Mouse (Mus musculus) intestine, embryonic 15.5 days (tissue): ENCODE measurements around the gene Prf1. TPM values are rescaled to one million over a fixed set of nuclear protein-coding genes. Genes with fewer than 3 reads are reported as not detected.

Experiments
- ATAC-seq: fragments of 200-750 bp; cut with Nextera tagmentation; 2 replicates; pipeline ENCODE4 v1.8.0; 2017; ENCODE audit warnings: moderate TSS enrichment, moderate library complexity
- H3K27ac ChIP-seq: fragments of 300-500 bp; sonication (generic); 2 replicates; pipeline ENCODE4 v1.5.1; 2015; ENCODE audit warnings: mild to moderate bottlenecking, inconsistent platforms
- H3K27me3 ChIP-seq: fragments of 300-500 bp; sonication (generic); replicated peaks from 2 replicates; pipeline ENCODE4 v1.6.1; 2015; ENCODE audit warnings: inconsistent platforms
- H3K36me3 ChIP-seq: fragments of 300-500 bp; sonication (generic); 2 replicates; pipeline ENCODE4 v1.6.1; 2015; ENCODE audit warnings: inconsistent platforms
- H3K4me1 ChIP-seq: fragments of 300-500 bp; sonication (generic); replicated peaks from 2 replicates; pipeline ENCODE4 v1.6.1; 2015; ENCODE audit warnings: inconsistent platforms
- H3K4me2 ChIP-seq: fragments of 300-500 bp; sonication (generic); replicated peaks from 2 replicates; pipeline ENCODE4 v1.6.1; 2015; ENCODE audit warnings: mild to moderate bottlenecking, inconsistent platforms
- H3K4me3 ChIP-seq: fragments of 300-500 bp; sonication (generic); replicated peaks from 2 replicates; pipeline ENCODE4 v1.5.1; 2015; ENCODE audit warnings: inconsistent platforms
- H3K9ac ChIP-seq: fragments of 300-500 bp; sonication (generic); 2 replicates; pipeline ENCODE4 v1.6.1; 2015; ENCODE audit warnings: inconsistent platforms
- H3K9me3 ChIP-seq: fragments of 300-500 bp; sonication (generic); 2 replicates; pipeline ENCODE4 v1.6.1; 2016; ENCODE audit warnings: inconsistent platforms
- WGBS: fragments of 180-500 bp; shearing (Covaris S2); methylation state at CpG from one replicate; pipeline ENCODE4 v1.1.7; 2015; 5-methylcytosine and 5-hydroxymethylcytosine counted together
- polyA plus RNA-seq: library from polyadenylated mRNA; unstranded; fragments of >200 nt; fragmentation: Nextera tagmentation; extraction: Ambion mirVana; gene quantifications from 2 replicates; pipeline ENCODE4 v1.2.1, GENCODE M21; 2015

Gene Prf1
- polyA plus RNA-seq, 1 experiment from 2014 or later = not detected

GRCm38 (mm10) chr10:61273081-61273843, 24.4 kb upstream of the Prf1 start, which contains the start of gene Adamts14:
Gene Adamts14, minus strand, starts transcription at chr10:61273438.
- H3K4me1 ChIP-seq = peaks cover 10% of the 10 kb centered on the region; the same call in 1 of the 2 replicates
- H3K4me2 ChIP-seq = peak within 1 kb of the TSS; percentile 98
- no peak within 1 kb of the TSS for H3K27ac ChIP-seq
- 0 out of 2 replicates have a peak, but pooled peaks cover 4% of the 10 kb centered on the region for H3K27me3 ChIP-seq
- WGBS = under 1% methylated on average over 59 of the region's 75 CpGs
- peak within 1 kb of the TSS; percentile 56 for H3K4me3 ChIP-seq
- peak within 1 kb of the TSS; percentile 66 for H3K9ac ChIP-seq
- peak; percentile 80 for ATAC-seq
- H3K9me3 ChIP-seq = no peaks in the 10 kb centered on the region
- H3K36me3 ChIP-seq = no peaks in the 10 kb centered on the region

- no peak for ATAC-seq
- Histone ChIP-seq H3K4me2 (peak overlapping the region; percentile 98), H3K27me3 (0 out of 2 replicates have a peak, but pooled peaks cover 4% of the 10 kb centered on the region), H3K27ac (no peak overlapping the region), H3K4me1 (peaks cover 10% of the 10 kb centered on the region; the same call in 1 of the 2 replicates), H3K9ac (peak overlapping the region; percentile 66), H3K9me3 (no peaks in the 10 kb centered on the region), H3K4me3 (peak overlapping the region; percentile 56; the same call in 1 of the 2 replicates), H3K36me3 (no peaks in the 10 kb centered on the region)
- WGBS = 56% methylated on average over 7 of the region's 7 CpGs
Measured at GRCm38 (mm10) chr10:61273844-61274215, 23.8 kb upstream of the Prf1 start.

GRCm38 (mm10) chr10:61274532-61274931, 23.1 kb upstream of the Prf1 start:
- Histone ChIP-seq H3K27me3 (0 out of 2 replicates have a peak, but pooled peaks cover 4% of the 10 kb centered on the region), H3K4me1 (peaks cover 10% of the 10 kb centered on the region; the same call in 1 of the 2 replicates), H3K4me3 (no peak overlapping the region), H3K9me3 (no peaks in the 10 kb centered on the region), H3K4me2 (no peak overlapping the region), H3K36me3 (no peaks in the 10 kb centered on the region), H3K9ac (no peak overlapping the region), H3K27ac (no peak overlapping the region)
- 74% methylated on average over 2 of the region's 2 CpGs for WGBS
- ATAC-seq = no peak

GRCm38 (mm10) chr10:61275669-61276110, 21.9 kb upstream of the Prf1 start:
- H3K27me3 ChIP-seq = 0 out of 2 replicates have a peak, but pooled peaks cover 4% of the 10 kb centered on the region
- no peaks in the 10 kb centered on the region for H3K36me3 ChIP-seq
- H3K4me3 ChIP-seq = no peak overlapping the region
- H3K4me1 ChIP-seq = peaks cover 10% of the 10 kb centered on the region; the same call in 1 of the 2 replicates
- peak; percentile 42; the same call in 1 of the 2 replicates for ATAC-seq
- no peaks in the 10 kb centered on the region for H3K9me3 ChIP-seq
- WGBS = 3% methylated on average over 5 of the region's 5 CpGs
- no peak overlapping the region for H3K4me2 ChIP-seq
- no peak overlapping the region for H3K9ac ChIP-seq
- no peak overlapping the region for H3K27ac ChIP-seq

- Histone ChIP-seq H3K9ac (no peak overlapping the region), H3K9me3 (no peaks in the 10 kb centered on the region), H3K4me3 (no peak overlapping the region), H3K4me2 (no peak overlapping the region), H3K27me3 (0 out of 2 replicates have a peak, but pooled peaks cover 4% of the 10 kb centered on the region), H3K36me3 (no peaks in the 10 kb centered on the region), H3K4me1 (peaks cover 10% of the 10 kb centered on the region; the same call in 1 of the 2 replicates), H3K27ac (no peak overlapping the region)
- no peak for ATAC-seq
- WGBS = 90% methylated on average over 6 of the region's 6 CpGs
Measured at GRCm38 (mm10) chr10:61277051-61277450, 20.6 kb upstream of the Prf1 start.

GRCm38 (mm10) chr10:61277918-61278674, 19.5 kb upstream of the Prf1 start:
- no peak overlapping the region for H3K27ac ChIP-seq
- ATAC-seq = no peak
- H3K9ac ChIP-seq = no peak overlapping the region
- H3K4me2 ChIP-seq = no peak overlapping the region
- no peaks in the 10 kb centered on the region for H3K36me3 ChIP-seq
- no peaks in the 10 kb centered on the region for H3K9me3 ChIP-seq
- 0 out of 2 replicates have a peak, but pooled peaks cover 4% of the 10 kb centered on the region for H3K27me3 ChIP-seq
- no peak overlapping the region for H3K4me3 ChIP-seq
- WGBS = 60% methylated on average over 14 of the region's 14 CpGs
- H3K4me1 ChIP-seq = peaks cover 2% of the 10 kb centered on the region; the same call in 1 of the 2 replicates

- H3K27ac ChIP-seq = no peak overlapping the region
- ATAC-seq = no peak
- WGBS = 67% methylated on average over 5 of the region's 5 CpGs
- peaks cover 2% of the 10 kb centered on the region; the same call in 1 of the 2 replicates for H3K4me1 ChIP-seq
- H3K27me3 ChIP-seq = no peaks in the 10 kb centered on the region
- no peak overlapping the region for H3K4me3 ChIP-seq
- no peak overlapping the region for H3K4me2 ChIP-seq
- H3K36me3 ChIP-seq = no peaks in the 10 kb centered on the region
- no peaks in the 10 kb centered on the region for H3K9me3 ChIP-seq
- H3K9ac ChIP-seq = no peak overlapping the region
Measured at GRCm38 (mm10) chr10:61281115-61281514, 16.5 kb upstream of the Prf1 start.

GRCm38 (mm10) chr10:61284309-61284708, 13.3 kb upstream of the Prf1 start:
- Histone ChIP-seq H3K4me2 (no peak overlapping the region), H3K27me3 (no peaks in the 10 kb centered on the region), H3K9me3 (no peaks in the 10 kb centered on the region), H3K36me3 (no peaks in the 10 kb centered on the region), H3K27ac (no peak overlapping the region), H3K4me3 (no peak overlapping the region), H3K9ac (no peak overlapping the region), H3K4me1 (no peaks in the 10 kb centered on the region)
- 92% methylated on average over 4 of the region's 4 CpGs for WGBS
- ATAC-seq = no peak

GRCm38 (mm10) chr10:61285271-61285670, 12.4 kb upstream of the Prf1 start:
- no peaks in the 10 kb centered on the region for H3K36me3 ChIP-seq
- no peak overlapping the region for H3K9ac ChIP-seq
- H3K9me3 ChIP-seq = no peaks in the 10 kb centered on the region
- H3K4me3 ChIP-seq = no peak overlapping the region
- WGBS = 61% methylated on average over 11 of the region's 11 CpGs
- 0 out of 2 replicates have a peak, but pooled peaks have one; percentile 41 for ATAC-seq
- H3K4me2 ChIP-seq = no peak overlapping the region
- no peak overlapping the region for H3K27ac ChIP-seq
- H3K27me3 ChIP-seq = no peaks in the 10 kb centered on the region
- no peaks in the 10 kb centered on the region for H3K4me1 ChIP-seq

GRCm38 (mm10) chr10:61286246-61286645, 11.4 kb upstream of the Prf1 start:
- H3K9me3 ChIP-seq = no peaks in the 10 kb centered on the region
- no peaks in the 10 kb centered on the region for H3K27me3 ChIP-seq
- no peaks in the 10 kb centered on the region for H3K36me3 ChIP-seq
- 57% methylated on average over 7 of the region's 7 CpGs for WGBS
- H3K9ac ChIP-seq = no peak overlapping the region
- ATAC-seq = no peak
- H3K4me1 ChIP-seq = no peaks in the 10 kb centered on the region
- H3K4me2 ChIP-seq = no peak overlapping the region
- H3K27ac ChIP-seq = no peak overlapping the region
- no peak overlapping the region for H3K4me3 ChIP-seq

- no peaks in the 10 kb centered on the region for H3K36me3 ChIP-seq
- no peaks in the 10 kb centered on the region for H3K27me3 ChIP-seq
- H3K9me3 ChIP-seq = no peaks in the 10 kb centered on the region
- no peak overlapping the region for H3K27ac ChIP-seq
- H3K9ac ChIP-seq = no peak overlapping the region
- WGBS = 68% methylated on average over 2 of the region's 2 CpGs
- H3K4me2 ChIP-seq = no peak overlapping the region
- no peak for ATAC-seq
- no peak overlapping the region for H3K4me3 ChIP-seq
- H3K4me1 ChIP-seq = no peaks in the 10 kb centered on the region
Measured at GRCm38 (mm10) chr10:61290016-61290415, 7.6 kb upstream of the Prf1 start.

- no peak overlapping the region for H3K27ac ChIP-seq
- H3K9ac ChIP-seq = no peak overlapping the region
- no peak for ATAC-seq
- H3K9me3 ChIP-seq = no peaks in the 10 kb centered on the region
- H3K4me3 ChIP-seq = no peak overlapping the region
- H3K27me3 ChIP-seq = no peaks in the 10 kb centered on the region
- H3K4me1 ChIP-seq = no peaks in the 10 kb centered on the region
- H3K4me2 ChIP-seq = no peak overlapping the region
- 70% methylated on average over 2 of the region's 2 CpGs for WGBS
- H3K36me3 ChIP-seq = no peaks in the 10 kb centered on the region
Measured at GRCm38 (mm10) chr10:61290479-61290878, 7.2 kb upstream of the Prf1 start.
